Mouse (Mus musculus) heart, postnatal 0 days (tissue): ENCODE results near the gene Arrb1.

Source experiments
- CTCF ChIP-seq: IDR thresholded peaks from 2 replicates; pipeline ENCODE4 v1.5.1; 2016; ENCODE audit warnings: antibody characterized with exemption, control low read depth, low read depth
- EP300 ChIP-seq: IDR thresholded peaks from 2 replicates; pipeline ENCODE4 v1.6.1; 2016; ENCODE audit warnings: antibody characterized with exemption, low read depth

DNA sequence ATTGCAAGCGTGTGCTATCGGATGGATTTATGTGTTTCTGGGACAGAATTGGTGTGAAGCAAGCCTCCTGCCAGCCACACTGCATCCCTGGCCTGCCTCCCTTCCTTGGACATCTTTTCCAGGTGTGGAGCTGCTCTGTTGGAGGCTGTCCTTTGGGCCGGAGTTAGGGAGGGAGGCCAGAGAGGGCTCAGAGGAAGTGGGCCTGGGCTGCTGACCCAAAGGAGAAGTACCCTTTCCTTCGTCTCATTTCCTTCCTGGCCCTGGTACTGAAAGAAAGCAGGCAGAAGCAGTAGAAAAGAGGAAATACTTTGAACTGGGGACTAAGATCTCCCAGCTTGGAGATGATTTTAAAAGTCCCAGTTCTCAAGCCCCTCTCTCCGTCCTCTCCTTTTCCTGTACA is 14.4 kb downstream of the Arrb1 start:
- TF ChIP-seq CTCF: no peak
- no peak for TF ChIP-seq EP300
